Mouse (Mus musculus) forebrain, embryonic 11.5 days (tissue): Measurements from ENCODE around the gene Trio. TPM values are rescaled to one million over a fixed set of nuclear protein-coding genes. Genes with fewer than 3 reads are reported as not detected.
A peak's percentile ranks its signal among the peaks of the same experiment; 100 is the strongest.

Experiments
- ATAC-seq: fragments of 200-750 bp; cut with Nextera tagmentation; replicated peaks from 2 replicates; pipeline ENCODE4 v1.8.0; 2017; ENCODE audit warnings: moderate TSS enrichment; ENCODE audit not compliant: low FRiP score
- DNase-seq: peaks from one replicate; pipeline ENCODE4 v3.0.0-alpha.2; 2017; ENCODE audit warnings: low spot score
- H3K27ac ChIP-seq: fragments of 300-500 bp; sonication (generic); 2 replicates; pipeline ENCODE4 v1.5.1; 2014; ENCODE audit warnings: low read depth, low read length
- H3K27me3 ChIP-seq: fragments of 300-500 bp; sonication (generic); 2 replicates; pipeline ENCODE4 v1.6.1; 2014; ENCODE audit warnings: mild to moderate bottlenecking, low read length, mixed read lengths; ENCODE audit not compliant: control insufficient read depth, insufficient read depth
- H3K36me3 ChIP-seq: fragments of 300-500 bp; sonication (generic); 2 replicates; pipeline ENCODE4 v1.6.1; 2014; ENCODE audit warnings: mild to moderate bottlenecking, low read length, moderate library complexity, mixed read lengths; ENCODE audit not compliant: control insufficient read depth, insufficient read depth
- H3K4me1 ChIP-seq: fragments of 300-500 bp; sonication (generic); replicated peaks from 2 replicates; pipeline ENCODE4 v1.6.1; 2014; ENCODE audit warnings: low read length, mixed read lengths; ENCODE audit not compliant: control insufficient read depth, insufficient read depth
- H3K4me2 ChIP-seq: fragments of 300-500 bp; sonication (generic); 2 replicates; pipeline ENCODE4 v1.6.1; 2014; ENCODE audit warnings: low read depth, mild to moderate bottlenecking, low read length, moderate library complexity, mixed read lengths; ENCODE audit not compliant: severe bottlenecking
- H3K4me3 ChIP-seq: fragments of 300-500 bp; sonication (generic); 2 replicates; pipeline ENCODE4 v1.5.1; 2014; ENCODE audit warnings: low read depth, low read length
- H3K9ac ChIP-seq: fragments of 300-500 bp; sonication (generic); 2 replicates; pipeline ENCODE4 v1.6.1; 2014; ENCODE audit warnings: low read length
- H3K9me3 ChIP-seq: fragments of 300-500 bp; sonication (generic); 2 replicates; pipeline ENCODE4 v1.6.1; 2016; ENCODE audit warnings: low read length, mixed read lengths; ENCODE audit not compliant: control insufficient read depth
- WGBS: fragments of 180-500 bp; shearing (Covaris S2); extraction: QIAGEN DNeasy Blood & Tissue Kit; methylation state at CpG from one replicate; pipeline ENCODE4 v1.1.7; 2014; 5-methylcytosine and 5-hydroxymethylcytosine counted together
- polyA plus RNA-seq: library from polyadenylated mRNA; unstranded; fragments of >200 nt; fragmentation: Nextera tagmentation; extraction: Ambion mirVana; gene quantifications from 2 replicates; pipeline ENCODE4 v1.2.1, GENCODE M21; 2014

Trio gene
- polyA plus RNA-seq, 1 experiment from 2014 or later, result 41.8 TPM

- ATAC-seq, result no peak
Measured at GRCm38 (mm10) chr15:27801177-27801576, 224.5 kb downstream of the Trio start.

GRCm38 (mm10) chr15:27797480-27798155 lies 228.0 kb downstream of the Trio start:
- Histone ChIP-seq H3K27me3 (no peaks in the 10 kb centered on the region), H3K27ac (peak overlapping the region; percentile 42), H3K36me3 (no peaks in the 10 kb centered on the region; the same call in 1 of the 2 replicates)

More at GRCm38 (mm10) chr15:27801177-27801576, 224.5 kb downstream of the Trio start:
- Histone ChIP-seq H3K36me3 (peaks cover 7% of the 10 kb centered on the region; the same call in 1 of the 2 replicates), H3K9me3 (no peaks in the 10 kb centered on the region), H3K4me2 (no peak overlapping the region), H3K27ac (no peak overlapping the region), H3K4me3 (no peak overlapping the region), H3K9ac (no peak overlapping the region), H3K4me1 (0 out of 2 replicates have a peak, but pooled peaks cover 3% of the 10 kb centered on the region), H3K27me3 (no peaks in the 10 kb centered on the region)
- 63% methylated on average over 4 of the region's 4 CpGs for WGBS
- DNase-seq, result no peak

GRCm38 (mm10) chr15:27796868-27797222 lies 228.8 kb downstream of the Trio start:
- ATAC-seq (no peak), DNase-seq (no peak)
- Histone ChIP-seq H3K27ac (peak overlapping the region; percentile 42; the same call in 1 of the 2 replicates), H3K4me2 (no peak overlapping the region), H3K9me3 (no peaks in the 10 kb centered on the region), H3K4me1 (peaks cover 9% of the 10 kb centered on the region; the same call in 1 of the 2 replicates), H3K27me3 (no peaks in the 10 kb centered on the region), H3K4me3 (no peak overlapping the region), H3K9ac (no peak overlapping the region), H3K36me3 (no peaks in the 10 kb centered on the region; the same call in 1 of the 2 replicates)
- 83% methylated on average over 7 of the region's 7 CpGs for WGBS

More at GRCm38 (mm10) chr15:27797480-27798155, 228.0 kb downstream of the Trio start:
- no peaks in the 10 kb centered on the region for H3K9me3 ChIP-seq
- DNase-seq (no peak), ATAC-seq (no peak; the same call in 1 of the 2 replicates)
- H3K4me1 ChIP-seq, result peaks cover 9% of the 10 kb centered on the region; the same call in 1 of the 2 replicates
- no peak overlapping the region for H3K4me3 ChIP-seq
- WGBS, result 55% methylated on average over 20 of the region's 20 CpGs
- no peak overlapping the region for H3K9ac ChIP-seq
- no peak overlapping the region for H3K4me2 ChIP-seq

GRCm38 (mm10) chr15:27795942-27796867 lies 229.4 kb downstream of the Trio start:
- H3K4me3 ChIP-seq, result no peak overlapping the region
- H3K9me3 ChIP-seq, result no peaks in the 10 kb centered on the region
- H3K36me3 ChIP-seq, result no peaks in the 10 kb centered on the region; the same call in 1 of the 2 replicates
- WGBS, result 89% methylated on average over 22 of the region's 22 CpGs
- H3K27ac ChIP-seq, result no peak overlapping the region
- no peak overlapping the region for H3K4me2 ChIP-seq
- no peaks in the 10 kb centered on the region for H3K27me3 ChIP-seq
- ATAC-seq (peak; percentile 19; the same call in 1 of the 2 replicates), DNase-seq (no peak)
- peaks cover 8% of the 10 kb centered on the region; the same call in 1 of the 2 replicates for H3K4me1 ChIP-seq
- H3K9ac ChIP-seq, result no peak overlapping the region

- Histone ChIP-seq H3K36me3 (no peaks in the 10 kb centered on the region; the same call in 1 of the 2 replicates), H3K9me3 (no peaks in the 10 kb centered on the region), H3K4me3 (no peak overlapping the region), H3K4me1 (peaks cover 15% of the 10 kb centered on the region; the same call in 1 of the 2 replicates), H3K9ac (no peak overlapping the region), H3K27me3 (no peaks in the 10 kb centered on the region), H3K27ac (peak overlapping the region; percentile 47; the same call in 1 of the 2 replicates), H3K4me2 (no peak overlapping the region)
- ATAC-seq (no peak), DNase-seq (no peak)
- 29% methylated on average over 6 of the region's 6 CpGs for WGBS
Measured at GRCm38 (mm10) chr15:27793284-27793683, 232.4 kb downstream of the Trio start.

GRCm38 (mm10) chr15:27792473-27792872 lies 233.2 kb downstream of the Trio start:
- no peak for DNase-seq
- Histone ChIP-seq H3K4me3 (no peak overlapping the region), H3K9me3 (no peaks in the 10 kb centered on the region), H3K27ac (no peak overlapping the region), H3K4me1 (peaks cover 19% of the 10 kb centered on the region), H3K36me3 (no peaks in the 10 kb centered on the region), H3K4me2 (no peak overlapping the region), H3K9ac (no peak overlapping the region), H3K27me3 (no peaks in the 10 kb centered on the region)
- ATAC-seq, result no peak
- WGBS, result 78% methylated on average over 11 of the region's 11 CpGs

- DNase-seq (no peak), ATAC-seq (no peak)
- WGBS, result 91% methylated on average over 5 of the region's 5 CpGs
- Histone ChIP-seq H3K27ac (no peak overlapping the region), H3K9ac (no peak overlapping the region), H3K4me2 (no peak overlapping the region), H3K4me3 (no peak overlapping the region), H3K4me1 (peaks cover 23% of the 10 kb centered on the region), H3K36me3 (no peaks in the 10 kb centered on the region), H3K27me3 (no peaks in the 10 kb centered on the region), H3K9me3 (no peaks in the 10 kb centered on the region)
Measured at GRCm38 (mm10) chr15:27791141-27791540, 234.5 kb downstream of the Trio start.

GRCm38 (mm10) chr15:27790699-27791098 lies 234.9 kb downstream of the Trio start:
- Histone ChIP-seq H3K36me3 (no peaks in the 10 kb centered on the region), H3K27ac (no peak overlapping the region), H3K9ac (no peak overlapping the region), H3K4me3 (no peak overlapping the region), H3K4me2 (no peak overlapping the region), H3K27me3 (no peaks in the 10 kb centered on the region), H3K4me1 (peaks cover 23% of the 10 kb centered on the region), H3K9me3 (no peaks in the 10 kb centered on the region)
- DNase-seq (no peak), ATAC-seq (no peak)
- 92% methylated on average over 6 of the region's 6 CpGs for WGBS
